Mouse (Mus musculus): Measurements from ENCODE around the gene Krt77. TPM values are rescaled to one million over a fixed set of nuclear protein-coding genes. Genes with fewer than 3 reads are reported as not detected.

Gene Krt77
- polyA plus RNA-seq, 1 experiment from 2014 or later: not detected

DNA sequence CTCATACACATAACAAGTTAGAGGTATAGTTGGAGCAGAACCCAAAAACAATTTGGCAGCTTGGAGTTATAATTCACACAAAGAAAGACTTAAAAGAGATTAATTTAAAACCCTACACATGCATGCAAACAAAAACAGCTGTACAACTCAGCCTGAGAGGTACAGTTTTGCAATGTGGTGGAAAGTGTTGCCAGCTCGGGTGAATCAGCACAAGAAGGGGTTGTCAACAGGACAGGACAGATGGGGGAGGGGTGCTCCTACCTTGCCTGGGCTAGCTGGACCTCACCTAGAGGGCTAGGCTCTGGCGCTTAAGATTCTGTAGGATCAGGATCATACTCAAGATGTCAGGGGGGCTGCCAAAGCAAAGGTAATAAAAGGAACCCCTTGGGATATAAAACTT, 8.5 kb upstream of the Krt77 start:
- no peaks in the 10 kb centered on the region for H3K36me3 ChIP-seq (ENCODE audit: insufficient read depth)
- H3K9ac ChIP-seq: no peak overlapping the region
- ATAC-seq (ENCODE audit: insufficient read depth): no peak
- DNase-seq: no peak
- WGBS: 50% methylated on average over 2 of the region's 2 CpGs
- H3K4me3 ChIP-seq (ENCODE audit: low read depth, low read length): no peak overlapping the region
- TF ChIP-seq CTCF (IDR thresholded peaks at IDR 0.05; ENCODE audit: low read depth): no peak
- no peaks in the 10 kb centered on the region for H3K27me3 ChIP-seq (ENCODE audit: insufficient read depth, low read length)
- H3K9me3 ChIP-seq (ENCODE audit: low read depth, low read length): no peaks in the 10 kb centered on the region
- H3K27ac ChIP-seq (ENCODE audit: low read depth): no peak overlapping the region
- H3K4me1 ChIP-seq (ENCODE audit: insufficient read depth): no peaks in the 10 kb centered on the region
- H3K4me2 ChIP-seq: no peak overlapping the region

DNA sequence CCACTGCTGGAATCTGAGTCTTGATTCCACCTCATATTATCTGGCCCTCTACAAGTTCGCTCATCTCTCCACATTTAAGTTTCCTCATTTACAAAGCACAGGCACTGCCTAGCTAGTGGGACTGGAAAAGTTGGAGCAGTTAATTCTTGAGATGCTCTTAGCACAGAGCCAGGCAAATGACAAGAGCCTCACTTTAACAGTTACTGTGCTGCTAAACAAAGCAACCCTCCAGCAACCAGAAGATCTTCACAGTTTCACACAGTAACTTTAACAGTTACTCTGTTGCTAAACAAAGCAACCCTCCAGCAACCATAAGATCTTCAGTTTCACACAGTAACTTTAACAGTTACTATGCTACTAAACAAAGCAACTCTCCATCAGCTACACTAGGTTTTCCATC, 4.9 kb upstream of the Krt77 start:
- ATAC-seq (ENCODE audit: insufficient read depth) (no peak), DNase-seq (no peak)
- WGBS: 76% methylated on average over 1 of the region's 1 CpGs
- Histone ChIP-seq H3K27me3 (ENCODE audit: insufficient read depth, low read length) (no peaks in the 10 kb centered on the region), H3K9ac (no peak overlapping the region), H3K4me3 (ENCODE audit: low read depth, low read length) (no peak overlapping the region), H3K9me3 (ENCODE audit: low read depth, low read length) (no peaks in the 10 kb centered on the region), H3K4me2 (no peak overlapping the region), H3K27ac (ENCODE audit: low read depth) (no peak overlapping the region), H3K4me1 (ENCODE audit: insufficient read depth) (no peaks in the 10 kb centered on the region), H3K36me3 (ENCODE audit: insufficient read depth) (no peaks in the 10 kb centered on the region)
- TF ChIP-seq CTCF (IDR thresholded peaks at IDR 0.05; ENCODE audit: low read depth): no peak

DNA sequence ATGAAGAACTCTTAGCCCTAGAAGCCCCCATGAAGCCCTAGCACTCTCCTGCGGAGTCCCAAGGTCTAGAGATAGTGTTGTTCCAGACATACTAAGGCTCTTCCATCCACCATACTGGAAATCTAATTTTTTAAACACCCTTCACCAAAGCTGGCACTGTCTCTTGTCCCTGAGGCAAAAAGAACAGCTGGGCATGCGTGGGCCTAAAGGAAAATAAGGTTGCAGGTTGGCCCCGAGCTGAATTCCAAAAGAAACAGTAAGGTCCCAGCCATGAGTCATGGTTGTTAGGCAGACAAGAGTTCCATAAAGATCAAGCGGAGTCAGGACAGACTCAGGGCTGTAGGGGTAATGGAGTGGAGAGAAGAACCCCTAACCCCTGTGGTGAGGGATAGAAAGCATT, 3.7 kb upstream of the Krt77 start:
- 79% methylated on average over 4 of the region's 4 CpGs for WGBS
- Histone ChIP-seq H3K4me1 (ENCODE audit: insufficient read depth) (no peaks in the 10 kb centered on the region), H3K27ac (ENCODE audit: low read depth) (no peak overlapping the region), H3K4me2 (no peak overlapping the region), H3K4me3 (ENCODE audit: low read depth, low read length) (no peak overlapping the region), H3K27me3 (ENCODE audit: insufficient read depth, low read length) (no peaks in the 10 kb centered on the region), H3K9me3 (ENCODE audit: low read depth, low read length) (no peaks in the 10 kb centered on the region), H3K36me3 (ENCODE audit: insufficient read depth) (no peaks in the 10 kb centered on the region), H3K9ac (no peak overlapping the region)
- DNase-seq (no peak), ATAC-seq (ENCODE audit: insufficient read depth) (no peak)
- TF ChIP-seq CTCF (IDR thresholded peaks at IDR 0.05; ENCODE audit: low read depth): no peak

DNA sequence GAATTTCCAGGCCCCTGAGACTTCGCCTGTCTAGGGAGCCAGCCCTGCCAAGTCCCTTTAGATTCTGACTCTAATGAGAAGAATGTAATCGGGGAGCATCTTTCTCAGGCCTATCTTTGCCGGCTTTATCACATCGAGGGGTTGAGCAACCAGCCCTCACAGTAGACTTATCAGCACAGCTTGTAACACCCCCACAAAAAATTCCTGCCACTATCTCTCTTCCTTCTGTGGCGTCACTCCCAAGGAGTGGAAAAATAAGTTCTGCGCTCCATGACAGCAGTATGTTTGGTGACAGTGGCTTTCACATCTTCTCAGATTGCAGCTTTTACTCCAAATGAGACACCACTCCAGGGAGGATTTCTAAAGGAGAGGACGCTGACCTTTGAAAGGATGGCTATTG, 2.8 kb downstream of the Krt77 start:
- H3K9ac ChIP-seq: no peak overlapping the region
- no peaks in the 10 kb centered on the region for H3K36me3 ChIP-seq (ENCODE audit: insufficient read depth)
- no peak for DNase-seq
- no peak for ATAC-seq (ENCODE audit: insufficient read depth)
- no peaks in the 10 kb centered on the region for H3K9me3 ChIP-seq (ENCODE audit: low read depth, low read length)
- no peak for TF ChIP-seq CTCF (IDR thresholded peaks at IDR 0.05; ENCODE audit: low read depth)
- peaks cover under 1% of the 10 kb centered on the region; the same call in 1 of the 2 replicates for H3K27me3 ChIP-seq (ENCODE audit: insufficient read depth, low read length)
- no peak overlapping the region for H3K4me3 ChIP-seq (ENCODE audit: low read depth, low read length)
- no peaks in the 10 kb centered on the region for H3K4me1 ChIP-seq (ENCODE audit: insufficient read depth)
- H3K27ac ChIP-seq (ENCODE audit: low read depth): no peak overlapping the region
- H3K4me2 ChIP-seq: no peak overlapping the region
- 71% methylated on average over 7 of the region's 7 CpGs for WGBS

DNA sequence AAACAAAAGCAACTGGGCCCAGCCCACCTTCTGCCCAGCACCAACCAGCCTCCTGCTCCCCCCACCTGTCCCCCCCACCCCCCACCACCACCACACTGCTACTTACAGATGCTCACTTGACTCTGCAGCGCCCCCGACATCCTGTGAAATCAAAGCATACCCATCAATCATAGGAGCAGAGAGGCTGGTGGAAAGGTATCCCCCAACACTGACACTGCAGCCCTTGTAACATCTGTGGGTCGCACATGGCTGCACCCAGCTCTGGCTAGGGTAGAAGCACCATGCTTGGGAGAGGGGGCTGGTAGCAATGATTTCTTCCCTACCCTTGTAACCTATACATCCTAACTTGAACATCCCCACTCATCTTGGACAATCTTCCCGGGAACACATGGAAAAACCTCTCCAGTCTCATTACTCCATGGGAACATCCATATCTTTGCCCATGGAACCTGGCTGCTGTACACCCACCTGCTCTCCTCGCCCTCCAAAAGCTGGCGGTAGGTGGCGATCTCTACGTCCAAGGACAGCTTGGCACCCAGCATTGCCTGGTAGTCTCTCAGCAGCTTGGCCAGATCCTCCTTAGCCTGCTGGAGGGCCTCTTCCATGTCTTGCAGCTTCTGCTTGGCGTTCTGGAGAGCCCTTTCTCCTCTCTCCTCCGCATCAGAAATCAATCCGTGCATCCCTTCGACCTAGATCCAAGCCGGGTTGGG, 8.9 kb downstream of the Krt77 start:
- Histone ChIP-seq H3K27ac (ENCODE audit: low read depth) (no peak overlapping the region), H3K36me3 (ENCODE audit: insufficient read depth) (no peaks in the 10 kb centered on the region), H3K4me2 (peak overlapping the region; percentile 73), H3K4me1 (ENCODE audit: insufficient read depth) (no peaks in the 10 kb centered on the region; the same call in 1 of the 2 replicates), H3K27me3 (ENCODE audit: insufficient read depth, low read length) (peaks cover 32% of the 10 kb centered on the region), H3K9ac (no peak overlapping the region; the same call in 1 of the 2 replicates), H3K4me3 (ENCODE audit: low read depth, low read length) (peak overlapping the region; percentile 34; the same call in 1 of the 2 replicates), H3K9me3 (ENCODE audit: low read depth, low read length) (no peaks in the 10 kb centered on the region)
- peak; percentile 28 for TF ChIP-seq CTCF (IDR thresholded peaks at IDR 0.05; ENCODE audit: low read depth)
- ATAC-seq (ENCODE audit: insufficient read depth) (no peak), DNase-seq (peak; percentile 16)
- WGBS: 54% methylated on average over 13 of the region's 13 CpGs

DNA sequence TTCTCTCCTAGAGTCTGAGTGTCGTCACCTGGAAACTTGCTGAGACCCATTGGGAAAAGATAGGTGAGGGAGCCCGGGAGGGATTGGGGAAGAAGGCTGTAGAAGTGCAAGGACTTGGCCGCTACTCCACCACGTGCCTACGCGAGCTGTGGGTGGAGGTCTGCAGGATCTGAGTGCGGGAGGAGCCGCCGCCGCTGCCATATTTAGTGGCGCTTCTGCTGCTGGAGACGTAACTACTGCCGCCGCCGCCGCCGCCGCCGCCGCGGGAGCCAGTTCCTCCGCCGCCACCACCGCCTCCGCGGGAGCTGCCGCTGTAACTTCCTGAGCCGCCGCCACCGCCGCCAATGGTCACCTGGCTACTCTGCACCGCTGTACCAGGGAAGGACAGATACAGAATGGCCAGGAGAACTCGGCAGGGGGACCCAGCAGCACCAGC, 9.8 kb downstream of the Krt77 start:
- TF ChIP-seq CTCF (IDR thresholded peaks at IDR 0.05; ENCODE audit: low read depth): no peak
- Histone ChIP-seq H3K4me2 (peak overlapping the region; percentile 73), H3K27me3 (ENCODE audit: insufficient read depth, low read length) (peaks cover 32% of the 10 kb centered on the region), H3K9ac (peak overlapping the region; percentile 38), H3K36me3 (ENCODE audit: insufficient read depth) (no peaks in the 10 kb centered on the region), H3K9me3 (ENCODE audit: low read depth, low read length) (no peaks in the 10 kb centered on the region), H3K4me3 (ENCODE audit: low read depth, low read length) (peak overlapping the region; percentile 34), H3K4me1 (ENCODE audit: insufficient read depth) (no peaks in the 10 kb centered on the region; the same call in 1 of the 2 replicates), H3K27ac (ENCODE audit: low read depth) (no peak overlapping the region)
- WGBS: under 1% methylated on average over 33 of the region's 33 CpGs
- ATAC-seq (ENCODE audit: insufficient read depth) (peak; percentile 49; the same call in 1 of the 2 replicates), DNase-seq (peak; percentile 66)

DNA sequence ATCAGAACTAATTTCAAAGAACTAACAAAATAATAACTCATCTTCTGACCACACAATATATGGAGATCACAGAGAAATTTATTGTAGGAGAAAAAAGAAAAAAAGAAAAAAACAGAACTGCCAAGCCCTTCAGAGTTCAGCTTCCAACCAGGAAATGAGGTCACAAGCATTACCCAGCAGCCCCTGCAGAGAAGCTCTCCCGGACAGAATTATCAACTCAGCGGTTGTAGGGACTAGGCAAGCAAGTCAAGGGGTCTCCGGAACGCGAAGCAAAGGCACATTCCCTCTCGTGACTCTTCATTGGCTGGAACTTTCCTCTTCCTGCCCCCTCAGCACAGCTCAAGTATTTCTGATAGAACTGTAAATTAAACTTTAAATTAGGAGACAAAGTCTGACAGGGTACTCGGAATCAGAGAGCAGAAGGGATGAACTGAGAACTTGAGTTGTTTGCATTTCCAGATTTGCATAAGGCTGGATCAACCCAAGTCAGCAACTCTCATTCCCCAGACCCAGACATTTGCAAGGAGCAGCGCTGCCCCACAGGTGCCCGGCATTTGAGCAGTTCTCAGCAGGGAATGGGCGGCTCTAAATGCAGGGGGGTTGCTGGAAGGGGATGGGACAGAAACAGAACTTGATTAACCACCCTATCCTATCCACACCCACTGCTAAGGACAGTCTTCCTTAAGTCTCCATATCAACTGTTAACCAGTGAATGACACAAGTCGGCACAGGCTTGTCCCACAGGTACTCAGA, 10.7 kb downstream of the Krt77 start:
- H3K4me1 ChIP-seq (ENCODE audit: insufficient read depth): no peaks in the 10 kb centered on the region; the same call in 1 of the 2 replicates
- H3K4me2 ChIP-seq: peak overlapping the region; percentile 73
- H3K4me3 ChIP-seq (ENCODE audit: low read depth, low read length): 0 out of 2 replicates have a peak overlapping the region, but pooled peaks have one; percentile 34
- H3K27me3 ChIP-seq (ENCODE audit: insufficient read depth, low read length): peaks cover 32% of the 10 kb centered on the region
- H3K27ac ChIP-seq (ENCODE audit: low read depth): no peak overlapping the region
- ATAC-seq (ENCODE audit: insufficient read depth): no peak
- H3K9ac ChIP-seq: no peak overlapping the region
- 5% methylated on average over 11 of the region's 11 CpGs for WGBS
- no peaks in the 10 kb centered on the region for H3K9me3 ChIP-seq (ENCODE audit: low read depth, low read length)
- peak; percentile 21 for DNase-seq
- no peak for TF ChIP-seq CTCF (IDR thresholded peaks at IDR 0.05; ENCODE audit: low read depth)
- no peaks in the 10 kb centered on the region for H3K36me3 ChIP-seq (ENCODE audit: insufficient read depth)

Measured in lung, embryonic 14.5 days (tissue).